Comparison of ENCODE assay signal across 15 mouse cellular contexts in genomic region chr9:61402268-61402667, GRCm38 (mm10). TPM values are rescaled to one million over a fixed set of nuclear protein-coding genes. Genes with fewer than 3 reads are reported as not detected.
DNase-seq lines count a peak whose midpoint lies in the region; ATAC-seq and TF ChIP-seq lines count a peak whose summit lies in the region.
"Had no signal": no experiment of that assay in that cellular context is flagged by ENCODE, and none has a peak within 500 bp of the region (broad histone marks: within the 10 kb centered on the region; RNA-seq: fewer than 3 reads in every experiment).

No protein-coding gene starts in this region.

- H3K36me3 ChIP-seq in forebrain, embryonic 15.5 days, result peaks cover 48% of the 10 kb centered on the region
- H3K36me3 ChIP-seq in forebrain, embryonic 11.5 days (ENCODE audit: control insufficient read depth, insufficient read depth, low read length), result peaks cover 8% of the 10 kb centered on the region; the same call in 1 of the 2 replicates
- H3K36me3 ChIP-seq in midbrain, embryonic 10.5 days, result peaks cover 98% of the 10 kb centered on the region
- peaks cover 2% of the 10 kb centered on the region; the same call in 1 of the 2 replicates for H3K36me3 ChIP-seq in midbrain, embryonic 16.5 days (ENCODE audit: control insufficient read depth, insufficient read depth, low read length)

- no peaks in the 10 kb centered on the region for H3K27me3 ChIP-seq in forebrain, embryonic 15.5 days
- no peaks in the 10 kb centered on the region for H3K27me3 ChIP-seq in forebrain, embryonic 11.5 days (ENCODE audit: control insufficient read depth, insufficient read depth, low read length)
- peaks cover 18% of the 10 kb centered on the region; the same call in 1 of the 2 replicates for H3K27me3 ChIP-seq in midbrain, embryonic 10.5 days (ENCODE audit: low read depth, poor library complexity, severe bottlenecking)
- H3K27me3 ChIP-seq in midbrain, embryonic 16.5 days (ENCODE audit: control insufficient read depth, insufficient read depth, low read depth, low read length), result no peaks in the 10 kb centered on the region
- no peaks in the 10 kb centered on the region for H3K27me3 ChIP-seq in Patski

- DNase-seq in forebrain, embryonic 11.5 days (ENCODE audit: low spot score), result no peak
- DNase-seq in midbrain, embryonic 10.5 days (ENCODE audit: low spot score), result no peak
- DNase-seq in Patski (ENCODE audit: low read depth, low spot score), result peak; percentile 91
- DNase-seq in adrenal gland, postnatal 36 days, result peak; percentile 73 to 77
- DNase-seq in urinary bladder, adult 2 months (ENCODE audit: low spot score), result no peak
- DNase-seq: gastrocnemius, postnatal 10 days; heart, postnatal 10 days; liver; thymus, adult 18-20 months had no signal

- TF ChIP-seq CTCF in Patski (IDR thresholded peaks at IDR 0.05), result no peak

- WGBS in forebrain, embryonic 15.5 days, result 38% methylated on average over 4 of the region's 4 CpGs
- 87% methylated on average over 4 of the region's 4 CpGs for WGBS in forebrain, embryonic 11.5 days
- 94% methylated on average over 4 of the region's 4 CpGs for WGBS in midbrain, embryonic 10.5 days
- 70% methylated on average over 4 of the region's 4 CpGs for WGBS in midbrain, embryonic 16.5 days

- H3K9me3 ChIP-seq in forebrain, embryonic 15.5 days, result no peaks in the 10 kb centered on the region
- no peaks in the 10 kb centered on the region for H3K9me3 ChIP-seq in forebrain, embryonic 11.5 days (ENCODE audit: control insufficient read depth, low read length)
- H3K9me3 ChIP-seq in midbrain, embryonic 10.5 days (replicated peaks), result no peaks in the 10 kb centered on the region
- no peaks in the 10 kb centered on the region for H3K9me3 ChIP-seq in midbrain, embryonic 16.5 days (replicated peaks; ENCODE audit: control insufficient read depth, low read length, poor library complexity, severe bottlenecking)
- H3K9me3 ChIP-seq: forebrain, embryonic 12.5 days had no signal

- peaks cover 79% of the 10 kb centered on the region for H3K4me1 ChIP-seq in forebrain, embryonic 15.5 days
- peaks cover 48% of the 10 kb centered on the region for H3K4me1 ChIP-seq in forebrain, embryonic 11.5 days (replicated peaks; ENCODE audit: control insufficient read depth, insufficient read depth, low read length)
- peaks cover 93% of the 10 kb centered on the region for H3K4me1 ChIP-seq in midbrain, embryonic 10.5 days
- peaks cover 56% of the 10 kb centered on the region for H3K4me1 ChIP-seq in midbrain, embryonic 16.5 days (ENCODE audit: control insufficient read depth, insufficient read depth, low read length)

- POLR2A ChIA-PET in Patski (lab: Charles Lee), result interaction anchor here (0.8 to 2.8 kb wide), 3 partner anchors 14 to 26 kb away, joined by 3 to 13 read pairs (median 4); no protein-coding TSS in a partner anchor

- CTCF ChIA-PET in Patski (lab: Charles Lee), result interaction anchor here (0.7 to 1.6 kb wide), 4 partner anchors 23 to 32 kb away, joined by 3 to 6 read pairs (median 3); partner anchors contain the start of gene Tle3

- no peak overlapping the region for H3K4me3 ChIP-seq in forebrain, embryonic 15.5 days
- no peak overlapping the region for H3K4me3 ChIP-seq in forebrain, embryonic 11.5 days (ENCODE audit: low read depth, low read length)
- H3K4me3 ChIP-seq in midbrain, embryonic 10.5 days, result 0 out of 2 replicates have a peak overlapping the region, but pooled peaks have one; percentile 7
- no peak overlapping the region for H3K4me3 ChIP-seq in midbrain, embryonic 16.5 days (ENCODE audit: low read depth, low read length)
- H3K4me3 ChIP-seq: forebrain, embryonic 12.5 days had no signal

- ATAC-seq in forebrain, embryonic 15.5 days (replicated peaks), result no peak
- no peak for ATAC-seq in forebrain, embryonic 11.5 days (replicated peaks; ENCODE audit: low FRiP score)
- no peak for ATAC-seq in midbrain, embryonic 16.5 days
- ATAC-seq in Patski, result peak; percentile 35
- ATAC-seq: activated CD4-positive, CD25-positive, alpha-beta regulatory T cell, adult 4 months; CD4-positive, CD25-positive, alpha-beta regulatory T cell, adult 4 months; hindbrain, postnatal 0 days had no signal

- H3K4me2 ChIP-seq in forebrain, embryonic 15.5 days (replicated peaks), result no peak overlapping the region
- H3K4me2 ChIP-seq in forebrain, embryonic 11.5 days (ENCODE audit: low read depth, low read length, severe bottlenecking), result no peak overlapping the region
- no peak overlapping the region for H3K4me2 ChIP-seq in midbrain, embryonic 16.5 days (ENCODE audit: low read length)
- H3K4me2 ChIP-seq: forebrain, embryonic 12.5 days had no signal

- H3K27ac ChIP-seq in forebrain, embryonic 15.5 days (replicated peaks), result 0 out of 2 replicates have a peak overlapping the region, but pooled peaks have one; percentile 23
- no peak overlapping the region for H3K27ac ChIP-seq in forebrain, embryonic 11.5 days (ENCODE audit: low read depth, low read length)
- peak overlapping the region; percentile 61 for H3K27ac ChIP-seq in midbrain, embryonic 10.5 days (replicated peaks)
- H3K27ac ChIP-seq in midbrain, embryonic 16.5 days (ENCODE audit: low read length), result no peak overlapping the region
- H3K27ac ChIP-seq: forebrain, embryonic 12.5 days; hindbrain, postnatal 0 days had no signal

- no peak overlapping the region for H3K9ac ChIP-seq in forebrain, embryonic 15.5 days (replicated peaks)
- no peak overlapping the region for H3K9ac ChIP-seq in forebrain, embryonic 11.5 days (ENCODE audit: low read length)
- H3K9ac ChIP-seq in midbrain, embryonic 16.5 days (ENCODE audit: low read depth, low read length), result no peak overlapping the region
- H3K9ac ChIP-seq: forebrain, embryonic 12.5 days had no signal

- in situ Hi-C loops in Patski (cut with MboI; ENCODE audit: low pct_unique_long_range_greater_than_20kb), result no loop called here

RNA-seq across cellular contexts. Expression of gene Tle3, which starts 30.1 kb away (rescaled TPM):
- polyA plus RNA-seq in forebrain, embryonic 15.5 days (2015; fragmentation: Nextera tagmentation; extraction: Ambion mirVana), result 39.9 and 40.9 TPM in 2 replicates
- 57.8 and 58.2 TPM in 2 replicates for polyA plus RNA-seq in forebrain, embryonic 11.5 days (2014; fragmentation: Nextera tagmentation; extraction: Ambion mirVana)
- polyA plus RNA-seq in midbrain, embryonic 10.5 days (2016; fragmentation: Nextera tagmentation; extraction: Ambion mirVana), result 48.7 and 55.8 TPM in 2 replicates
- 27.4 and 29.7 TPM in 2 replicates for polyA plus RNA-seq in midbrain, embryonic 16.5 days (2015; fragmentation: Nextera tagmentation; extraction: Ambion mirVana)
- 101 TPM for polyA plus RNA-seq in Patski (2021)
- total RNA-seq in adrenal gland, postnatal 36 days (2021), result 100 to 1,000 TPM; 121 to 144 TPM
- 39.4 and 49.1 TPM in 2 replicates for polyA plus RNA-seq in urinary bladder, adult 2 months (2012; rRNA removed)

Comparison
In these comparisons a context has a peak if more than half of its experiments do, and no peak if none do; other contexts are left out.
1. H3K27ac ChIP-seq: peak in forebrain, embryonic 15.5 days (single experiment) and midbrain, embryonic 10.5 days (single experiment); none in forebrain, embryonic 11.5 days (single experiment) and midbrain, embryonic 16.5 days (single experiment).
2. DNase-seq: peak in Patski (single experiment) and adrenal gland, postnatal 36 days (2 of 2); none in forebrain, embryonic 11.5 days (single experiment), midbrain, embryonic 10.5 days (single experiment) and urinary bladder, adult 2 months (single experiment).